Mouse (Mus musculus) heart, postnatal 0 days (tissue): ENCODE results near the gene Mrvi1.

Experiments
- CTCF ChIP-seq: IDR thresholded peaks from 2 replicates; pipeline ENCODE4 v1.5.1; 2016; ENCODE audit warnings: antibody characterized with exemption, control low read depth, low read depth
- EP300 ChIP-seq: IDR thresholded peaks from 2 replicates; pipeline ENCODE4 v1.6.1; 2016; ENCODE audit warnings: antibody characterized with exemption, low read depth

GRCm38 (mm10) chr7:110896453-110896852 lies 85.8 kb downstream of the Mrvi1 start:
- no peak for TF ChIP-seq CTCF
- TF ChIP-seq EP300, result no peak
